Mouse (Mus musculus): ENCODE measurements around the gene Olfr998.

DNA sequence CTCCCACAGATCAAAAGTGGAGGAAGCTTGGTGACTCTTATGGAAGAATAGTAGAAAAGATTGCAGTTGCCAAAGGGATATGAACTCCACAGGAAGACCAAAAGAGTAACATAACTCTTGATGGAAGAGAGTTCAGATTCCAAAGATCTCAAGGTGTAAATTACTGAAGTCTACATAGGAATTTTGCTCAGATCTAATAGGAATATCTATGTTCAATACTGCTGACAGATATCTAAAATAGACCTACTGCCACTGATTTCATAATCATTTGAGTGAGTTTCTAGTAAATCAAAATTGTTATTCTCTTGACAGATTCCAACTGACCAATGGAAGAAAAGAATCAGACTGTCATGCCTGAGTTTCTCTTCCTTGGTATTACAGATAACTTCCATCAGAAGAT lies 9.8 kb upstream of the Olfr998 start, which contains the start of gene Olfr996:
- TF ChIP-seq CTCF (IDR thresholded peaks at IDR 0.05; ENCODE audit: low read depth) (no peak), EP300 (IDR thresholded peaks at IDR 0.05; ENCODE audit: low read depth) (no peak)
